Mouse (Mus musculus) forebrain, embryonic 11.5 days (tissue): ENCODE results near the gene Gm10310. TPM values are rescaled to one million over a fixed set of nuclear protein-coding genes. Genes with fewer than 3 reads are reported as not detected.
A peak's percentile ranks its signal among the peaks of the same experiment; 100 is the strongest.
"Not testable (repeated sequence)": the region's sequence is repeated elsewhere in the genome, so short reads cannot be mapped to it uniquely, and the experiment has no call there.

Experiments
- ATAC-seq: fragments of 200-750 bp; cut with Nextera tagmentation; replicated peaks from 2 replicates; pipeline ENCODE4 v1.8.0; 2017; ENCODE audit warnings: moderate TSS enrichment; ENCODE audit not compliant: low FRiP score
- DNase-seq: peaks from one replicate; pipeline ENCODE4 v3.0.0-alpha.2; 2017; ENCODE audit warnings: low spot score
- H3K27ac ChIP-seq: fragments of 300-500 bp; sonication (generic); 2 replicates; pipeline ENCODE4 v1.5.1; 2014; ENCODE audit warnings: low read depth, low read length
- H3K27me3 ChIP-seq: fragments of 300-500 bp; sonication (generic); 2 replicates; pipeline ENCODE4 v1.6.1; 2014; ENCODE audit warnings: mild to moderate bottlenecking, low read length, mixed read lengths; ENCODE audit not compliant: control insufficient read depth, insufficient read depth
- H3K36me3 ChIP-seq: fragments of 300-500 bp; sonication (generic); 2 replicates; pipeline ENCODE4 v1.6.1; 2014; ENCODE audit warnings: mild to moderate bottlenecking, low read length, moderate library complexity, mixed read lengths; ENCODE audit not compliant: control insufficient read depth, insufficient read depth
- H3K4me1 ChIP-seq: fragments of 300-500 bp; sonication (generic); replicated peaks from 2 replicates; pipeline ENCODE4 v1.6.1; 2014; ENCODE audit warnings: low read length, mixed read lengths; ENCODE audit not compliant: control insufficient read depth, insufficient read depth
- H3K4me2 ChIP-seq: fragments of 300-500 bp; sonication (generic); 2 replicates; pipeline ENCODE4 v1.6.1; 2014; ENCODE audit warnings: low read depth, mild to moderate bottlenecking, low read length, moderate library complexity, mixed read lengths; ENCODE audit not compliant: severe bottlenecking
- H3K4me3 ChIP-seq: fragments of 300-500 bp; sonication (generic); 2 replicates; pipeline ENCODE4 v1.5.1; 2014; ENCODE audit warnings: low read depth, low read length
- H3K9ac ChIP-seq: fragments of 300-500 bp; sonication (generic); 2 replicates; pipeline ENCODE4 v1.6.1; 2014; ENCODE audit warnings: low read length
- H3K9me3 ChIP-seq: fragments of 300-500 bp; sonication (generic); 2 replicates; pipeline ENCODE4 v1.6.1; 2016; ENCODE audit warnings: low read length, mixed read lengths; ENCODE audit not compliant: control insufficient read depth
- WGBS: fragments of 180-500 bp; shearing (Covaris S2); extraction: QIAGEN DNeasy Blood & Tissue Kit; methylation state at CpG from one replicate; pipeline ENCODE4 v1.1.7; 2014; 5-methylcytosine and 5-hydroxymethylcytosine counted together
- polyA plus RNA-seq: library from polyadenylated mRNA; unstranded; fragments of >200 nt; fragmentation: Nextera tagmentation; extraction: Ambion mirVana; gene quantifications from 2 replicates; pipeline ENCODE4 v1.2.1, GENCODE M21; 2014

The Gm10310 gene
- polyA plus RNA-seq = not detected in 2 replicates

GRCm38 (mm10) chr10:129984962-129985361 is at the start of gene Gm10310:
Gm10310 (minus strand) TSS chr10:129985062.
- not testable (repeated sequence) for H3K27ac ChIP-seq, H3K9ac ChIP-seq, H3K4me3 ChIP-seq, H3K27me3 ChIP-seq, H3K4me2 ChIP-seq, H3K36me3 ChIP-seq, H3K9me3 ChIP-seq, ATAC-seq, H3K4me1 ChIP-seq, DNase-seq
- no CpG with 5 or more reads among the region's 1 CpGs for WGBS

GRCm38 (mm10) chr10:130030048-130030447 is 45.2 kb upstream of the Gm10310 start, which contains the start of gene Olfr821:
Olfr821 (plus strand) TSS chr10:130030348.
- ATAC-seq = no peak
- no peaks in the 10 kb centered on the region for H3K4me1 ChIP-seq

DNA sequence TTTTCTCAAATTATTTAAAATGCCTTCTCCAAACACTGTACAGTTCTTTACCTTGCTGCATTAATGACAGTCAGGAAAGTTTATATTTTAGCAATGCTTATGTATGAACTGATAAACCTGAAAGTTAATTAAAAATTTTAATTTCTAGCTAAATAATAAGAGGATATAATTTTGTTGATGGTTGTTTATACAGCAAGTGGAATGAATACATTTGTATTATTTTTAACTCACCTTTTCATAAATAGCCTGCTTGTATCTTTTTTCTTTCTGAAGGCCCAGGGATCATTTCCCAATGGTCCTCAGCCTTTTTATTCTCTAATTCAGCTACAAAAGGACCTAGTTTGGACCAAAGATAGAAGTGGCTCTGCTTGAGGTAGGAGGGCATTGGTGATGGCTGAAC is 27.5 kb upstream of the Gm10310 start, which contains the start of gene Olfr820:
TSS of gene Olfr820 (plus strand) at position 301 of the 400 bp plus-strand sequence.
- H3K4me2 ChIP-seq = no peak within 1 kb of the TSS
- no peaks in the 10 kb centered on the region for H3K27me3 ChIP-seq
- ATAC-seq (no peak), DNase-seq (no peak)
- H3K4me1 ChIP-seq = no peaks in the 10 kb centered on the region
- H3K27ac ChIP-seq = no peak within 1 kb of the TSS
- no peak within 1 kb of the TSS for H3K4me3 ChIP-seq
- no peak within 1 kb of the TSS for H3K9ac ChIP-seq
- no peaks in the 10 kb centered on the region for H3K36me3 ChIP-seq
- no peaks in the 10 kb centered on the region for H3K9me3 ChIP-seq

More at GRCm38 (mm10) chr10:130030048-130030447, 45.2 kb upstream of the Gm10310 start, which contains the start of gene Olfr821:
- no peak within 1 kb of the TSS for H3K4me2 ChIP-seq
- no peaks in the 10 kb centered on the region for H3K9me3 ChIP-seq
- H3K4me3 ChIP-seq = no peak within 1 kb of the TSS
- no peaks in the 10 kb centered on the region for H3K27me3 ChIP-seq
- DNase-seq = no peak
- H3K9ac ChIP-seq = no peak within 1 kb of the TSS
- no peak within 1 kb of the TSS for H3K27ac ChIP-seq
- no peaks in the 10 kb centered on the region for H3K36me3 ChIP-seq

GRCm38 (mm10) chr10:130005366-130005765 is 20.5 kb upstream of the Gm10310 start:
- H3K4me1 ChIP-seq, H3K9ac ChIP-seq, H3K9me3 ChIP-seq, ATAC-seq, DNase-seq, H3K27me3 ChIP-seq, H3K4me2 ChIP-seq, H3K4me3 ChIP-seq, H3K27ac ChIP-seq, H3K36me3 ChIP-seq: not testable (repeated sequence)
- WGBS = 81% methylated on average over 4 of the region's 4 CpGs

DNA sequence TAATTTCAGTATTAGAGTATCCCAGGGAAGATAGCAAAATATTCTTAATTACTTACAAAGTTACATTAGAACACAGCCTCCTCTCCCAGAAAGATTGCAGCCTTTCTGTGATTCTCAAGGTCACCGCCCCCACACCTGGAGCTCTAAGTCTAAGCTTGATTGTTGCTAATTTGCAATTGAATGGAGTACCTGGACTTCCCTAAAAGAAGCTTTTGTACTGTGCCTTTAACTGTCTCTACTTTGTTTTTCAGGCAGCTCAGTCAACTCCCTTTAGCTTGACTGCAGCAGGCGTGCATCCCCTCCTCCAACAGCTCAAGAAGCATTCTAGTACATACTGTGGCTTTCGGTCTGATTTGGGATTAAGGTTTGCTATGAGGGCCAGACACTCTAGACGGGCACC is 19.2 kb upstream of the Gm10310 start:
- not testable (repeated sequence) for H3K4me1 ChIP-seq, H3K27me3 ChIP-seq, H3K9ac ChIP-seq, DNase-seq, H3K36me3 ChIP-seq, H3K4me2 ChIP-seq, ATAC-seq, H3K9me3 ChIP-seq, H3K4me3 ChIP-seq, H3K27ac ChIP-seq
- WGBS = 87% methylated on average over 4 of the region's 4 CpGs

GRCm38 (mm10) chr10:129981867-129982266 is 3.0 kb downstream of the Gm10310 start:
- not testable (repeated sequence) for H3K4me2 ChIP-seq, H3K9me3 ChIP-seq, H3K27ac ChIP-seq, H3K27me3 ChIP-seq, H3K9ac ChIP-seq, H3K36me3 ChIP-seq, H3K4me1 ChIP-seq, DNase-seq, H3K4me3 ChIP-seq
- no CpG with 5 or more reads among the region's 3 CpGs for WGBS
- peak; percentile 78 for ATAC-seq

GRCm38 (mm10) chr10:129976040-129976439 is 8.8 kb downstream of the Gm10310 start, which contains the start of gene Olfr247:
Olfr247 (minus strand) TSS chr10:129976140.
- not testable (repeated sequence) for H3K27me3 ChIP-seq, DNase-seq, H3K27ac ChIP-seq, ATAC-seq, H3K4me3 ChIP-seq, H3K36me3 ChIP-seq, H3K4me2 ChIP-seq, H3K9ac ChIP-seq, H3K9me3 ChIP-seq, H3K4me1 ChIP-seq
- WGBS = no CpG with 5 or more reads among the region's 2 CpGs

DNA sequence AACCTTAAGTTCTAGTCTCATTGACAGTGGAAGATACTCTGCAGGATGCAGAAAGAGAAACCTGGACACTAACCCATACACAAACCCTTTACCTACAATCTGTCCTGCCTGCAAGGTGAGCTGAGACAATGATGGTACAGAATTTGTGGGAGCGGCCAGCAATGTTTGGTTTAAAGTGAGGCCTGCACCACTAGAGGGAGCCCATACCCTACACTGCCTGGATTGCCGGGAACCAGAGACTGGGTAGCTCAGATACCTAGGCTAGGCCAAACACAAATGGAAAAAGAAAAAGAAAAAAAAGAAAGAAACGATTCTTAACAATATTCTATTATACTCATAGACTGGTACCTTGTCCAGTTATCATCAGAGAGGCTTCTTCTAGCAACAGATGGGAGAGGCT is 11.9 kb downstream of the Gm10310 start:
- no CpG with 5 or more reads among the region's 3 CpGs for WGBS
- DNase-seq = not testable (repeated sequence)
- peak; percentile 79 for ATAC-seq

GRCm38 (mm10) chr10:129967166-129967565 is 17.7 kb downstream of the Gm10310 start, which contains the start of gene Olfr819:
Olfr819 (minus strand) TSS chr10:129967266.
- not testable (repeated sequence) for H3K9me3 ChIP-seq, H3K27me3 ChIP-seq, H3K4me1 ChIP-seq, DNase-seq, H3K36me3 ChIP-seq, H3K9ac ChIP-seq, H3K4me3 ChIP-seq, ATAC-seq, H3K4me2 ChIP-seq, H3K27ac ChIP-seq
- 91% methylated on average over 2 of the region's 2 CpGs for WGBS

More for the DNA sequence above, 11.9 kb downstream of the Gm10310 start:
- H3K4me2 ChIP-seq, H3K27ac ChIP-seq, H3K27me3 ChIP-seq, H3K9ac ChIP-seq, H3K4me3 ChIP-seq, H3K9me3 ChIP-seq, H3K4me1 ChIP-seq, H3K36me3 ChIP-seq: not testable (repeated sequence)
